Mouse (Mus musculus): Measurements from ENCODE around the gene Wdtc1.

- TF ChIP-seq CTCF (IDR thresholded peaks at IDR 0.05) (no peak), POLR2A (IDR thresholded peaks at IDR 0.05; ENCODE audit: insufficient read depth, low read depth, low read length) (no peak)
Measured at GRCm38 (mm10) chr4:133299701-133300100, 53.6 kb downstream of the Wdtc1 start.

Data from heart, adult 2 months (tissue).